Mouse (Mus musculus): ENCODE measurements at regions not wholly inside any gene's neighbourhood (a gene's known extent, or its start where the extent isn't known, plus 50 kb on each side); places are given as distances from the start of the nearest gene placed in this dataset.

DNA sequence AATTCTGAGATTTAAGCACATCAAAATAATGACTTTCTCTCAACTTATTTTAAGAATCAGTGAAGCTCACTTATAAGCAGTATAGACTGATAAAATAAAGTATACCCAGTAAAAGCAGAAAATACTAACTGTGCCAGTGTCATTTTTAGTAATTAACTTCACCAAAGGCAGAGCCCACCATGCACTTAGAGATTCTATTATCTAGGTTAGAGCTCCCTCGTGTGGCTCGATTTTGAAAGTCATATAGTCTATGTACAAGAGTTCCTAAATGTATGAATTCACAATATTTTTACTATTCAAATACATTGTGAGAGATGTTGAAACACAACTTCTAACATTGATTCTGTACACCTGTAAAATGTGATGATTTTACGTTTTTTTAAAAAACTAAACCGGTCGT is 589.3 kb downstream of the Kcnj3 start:
- Histone ChIP-seq H3K4me3 (replicated peaks; ENCODE audit: low read length) (no peak overlapping the region), H3K27me3 (ENCODE audit: insufficient read depth, low read length) (no peaks in the 10 kb centered on the region), H3K9me3 (ENCODE audit: low read length) (no peaks in the 10 kb centered on the region), H3K36me3 (ENCODE audit: insufficient read depth, low read length) (no peaks in the 10 kb centered on the region), H3K4me1 (replicated peaks; ENCODE audit: low read depth, low read length) (no peaks in the 10 kb centered on the region)
- no peak for TF ChIP-seq NANOG (IDR thresholded peaks at IDR 0.05; ENCODE audit: borderline replicate concordance, low read length)
- TF ChIP-seq POU5F1 (IDR thresholded peaks at IDR 0.05; ENCODE audit: borderline replicate concordance, low read length), result no peak
- TF ChIP-seq CTCF (conservative IDR thresholded peaks at IDR 0.05; ENCODE audit: low read length), result peak; percentile 27

- Histone ChIP-seq H3K4me3 (replicated peaks; ENCODE audit: low read length) (no peak overlapping the region), H3K36me3 (ENCODE audit: insufficient read depth, low read length) (no peaks in the 10 kb centered on the region), H3K4me1 (replicated peaks; ENCODE audit: low read depth, low read length) (no peaks in the 10 kb centered on the region), H3K9me3 (ENCODE audit: low read length) (0 out of 2 replicates have a peak, but pooled peaks cover 5% of the 10 kb centered on the region), H3K27me3 (ENCODE audit: insufficient read depth, low read length) (no peaks in the 10 kb centered on the region)
- TF ChIP-seq NANOG (IDR thresholded peaks at IDR 0.05; ENCODE audit: borderline replicate concordance, low read length) (no peak), POU5F1 (IDR thresholded peaks at IDR 0.05; ENCODE audit: borderline replicate concordance, low read length) (no peak), CTCF (conservative IDR thresholded peaks at IDR 0.05; ENCODE audit: low read length) (no peak)
Observed at GRCm38 (mm10) chr2:56028958-56029357, 593.2 kb downstream of the Kcnj3 start.

All from E14TG2a.4 (cell line).